Mouse (Mus musculus) heart, embryonic 14.5 days (tissue): ENCODE results near the gene Dennd1a. TPM values are rescaled to one million over a fixed set of nuclear protein-coding genes. Genes with fewer than 3 reads are reported as not detected.

Experiments
- ATAC-seq: fragments of 200-750 bp; cut with Nextera tagmentation; 2 replicates; pipeline ENCODE4 v1.8.0; 2017; ENCODE audit warnings: low read depth, moderate TSS enrichment; ENCODE audit not compliant: insufficient number of reproducible peaks, insufficient read depth, low FRiP score
- H3K27ac ChIP-seq, 2 experiments: fragments of 200-500 bp in 1 of 2; fragments of 300-500 bp in 1 of 2; sonication (generic) in 1 of 2; replicated peaks in 1 of 2; 2 replicates each; pipeline ENCODE4 v1.5.1; 2012 to 2014; ENCODE audit warnings: low read depth in 2 of 2, low read length in 2 of 2, control low read depth in 1 of 2, mild to moderate bottlenecking in 1 of 2, mixed read lengths in 1 of 2; ENCODE audit not compliant: control insufficient read depth in 1 of 2, insufficient read depth in 1 of 2
- H3K27me3 ChIP-seq: fragments of 300-500 bp; sonication (generic); 2 replicates; pipeline ENCODE4 v1.6.1; 2014; ENCODE audit warnings: mild to moderate bottlenecking, low read length, control low read depth; ENCODE audit not compliant: control insufficient read depth, insufficient read depth
- H3K36me3 ChIP-seq: fragments of 300-500 bp; sonication (generic); 2 replicates; pipeline ENCODE4 v1.6.1; 2014; ENCODE audit warnings: mild to moderate bottlenecking, control low read depth, low read length, mixed read lengths; ENCODE audit not compliant: control insufficient read depth, insufficient read depth
- H3K4me1 ChIP-seq, 2 experiments: fragments of 200-500 bp in 1 of 2; fragments of 300-500 bp in 1 of 2; sonication (generic) in 1 of 2; 2 replicates each; pipeline ENCODE4 v1.6.1; 2012 to 2014; ENCODE audit warnings: low read length in 2 of 2, control low read depth in 1 of 2, mixed read lengths in 1 of 2; ENCODE audit not compliant: control insufficient read depth in 2 of 2, insufficient read depth in 2 of 2
- H3K4me2 ChIP-seq: fragments of 300-500 bp; sonication (generic); 2 replicates; pipeline ENCODE4 v1.6.1; 2014; ENCODE audit warnings: mild to moderate bottlenecking, low read length
- H3K4me3 ChIP-seq, 2 experiments: fragments of 200-500 bp in 1 of 2; fragments of 300-500 bp in 1 of 2; sonication (generic) in 1 of 2; 2 replicates each; pipeline ENCODE4 v1.5.1; 2012 to 2014; ENCODE audit warnings: low read length in 2 of 2, mild to moderate bottlenecking in 2 of 2, control low read depth in 1 of 2, low read depth in 1 of 2, moderate library complexity in 1 of 2; ENCODE audit not compliant: control insufficient read depth in 1 of 2, insufficient read depth in 1 of 2
- H3K9ac ChIP-seq: fragments of 300-500 bp; sonication (generic); 2 replicates; pipeline ENCODE4 v1.6.1; 2014; ENCODE audit warnings: mild to moderate bottlenecking, low read length
- H3K9me3 ChIP-seq: fragments of 300-500 bp; sonication (generic); 2 replicates; pipeline ENCODE4 v1.6.1; 2016; ENCODE audit warnings: low read length, control low read depth; ENCODE audit not compliant: control insufficient read depth
- WGBS: fragments of 180-500 bp; shearing (Covaris S2); extraction: QIAGEN DNeasy Blood & Tissue Kit; methylation state at CpG from one replicate; pipeline ENCODE4 v1.1.7; 2014; 5-methylcytosine and 5-hydroxymethylcytosine counted together
- polyA plus RNA-seq: library from polyadenylated mRNA; unstranded; fragments of >200 nt; fragmentation: Nextera tagmentation; extraction: Ambion mirVana; gene quantifications from 2 replicates; pipeline ENCODE4 v1.2.1, GENCODE M21; 2014

Gene Dennd1a
- polyA plus RNA-seq, 1 experiment from 2014 or later, result 12.1 TPM

DNA sequence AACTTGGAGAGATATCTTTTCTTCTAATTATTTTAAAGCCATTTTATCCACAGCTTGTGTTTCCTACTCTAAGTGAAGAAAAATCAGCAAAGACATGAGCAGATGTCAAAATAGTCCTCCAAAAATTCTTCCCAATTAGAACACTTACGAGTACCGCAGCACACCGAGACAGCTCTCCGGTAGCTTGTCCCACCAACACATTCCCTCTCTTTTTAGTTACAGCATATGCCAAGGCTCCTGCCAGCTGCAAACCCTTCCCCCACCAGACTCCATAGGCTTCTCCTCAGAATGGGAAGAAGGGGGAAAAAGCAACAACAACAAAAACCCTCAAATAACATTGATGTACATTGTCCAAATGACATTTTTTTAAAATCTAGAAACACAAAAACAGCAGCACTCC, 322.7 kb downstream of the Dennd1a start:
- no peak overlapping the region for H3K4me3 ChIP-seq
- H3K36me3 ChIP-seq, result no peaks in the 10 kb centered on the region
- no peaks in the 10 kb centered on the region for H3K4me1 ChIP-seq
- no peaks in the 10 kb centered on the region for H3K9me3 ChIP-seq
- ATAC-seq, result no peak
- no peak overlapping the region for H3K27ac ChIP-seq
- H3K9ac ChIP-seq, result no peak overlapping the region
- no peak overlapping the region for H3K4me2 ChIP-seq
- H3K27me3 ChIP-seq, result no peaks in the 10 kb centered on the region
- WGBS, result 83% methylated on average over 4 of the region's 4 CpGs

DNA sequence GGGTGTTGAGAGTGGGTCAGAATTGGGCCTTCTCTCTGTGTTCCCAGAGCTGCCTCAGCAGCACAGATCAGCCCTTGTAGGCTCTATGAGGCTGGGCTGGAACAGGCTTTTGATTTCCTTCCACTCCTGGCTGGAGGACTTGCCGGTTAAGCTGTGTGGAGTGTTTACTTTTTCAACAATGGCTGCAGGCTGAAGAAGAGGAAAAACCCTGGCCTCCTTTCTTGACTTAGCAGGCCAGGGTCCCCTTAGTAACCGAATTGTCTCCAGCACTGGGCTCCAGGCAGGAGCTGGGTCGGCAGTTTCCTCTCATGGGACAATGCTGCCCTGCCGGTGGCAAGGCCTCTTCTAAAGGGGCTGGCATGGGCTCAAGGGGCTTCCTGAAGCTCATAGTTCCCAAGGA, 323.8 kb downstream of the Dennd1a start:
- no peaks in the 10 kb centered on the region for H3K9me3 ChIP-seq
- ATAC-seq, result no peak
- WGBS, result 54% methylated on average over 4 of the region's 4 CpGs
- H3K4me3 ChIP-seq, result no peak overlapping the region
- H3K9ac ChIP-seq, result no peak overlapping the region
- no peaks in the 10 kb centered on the region for H3K36me3 ChIP-seq
- peak overlapping the region; percentile 2 to 18; a peak in 3 of 4 replicates for H3K27ac ChIP-seq
- no peaks in the 10 kb centered on the region for H3K4me1 ChIP-seq
- no peaks in the 10 kb centered on the region for H3K27me3 ChIP-seq
- H3K4me2 ChIP-seq, result no peak overlapping the region

DNA sequence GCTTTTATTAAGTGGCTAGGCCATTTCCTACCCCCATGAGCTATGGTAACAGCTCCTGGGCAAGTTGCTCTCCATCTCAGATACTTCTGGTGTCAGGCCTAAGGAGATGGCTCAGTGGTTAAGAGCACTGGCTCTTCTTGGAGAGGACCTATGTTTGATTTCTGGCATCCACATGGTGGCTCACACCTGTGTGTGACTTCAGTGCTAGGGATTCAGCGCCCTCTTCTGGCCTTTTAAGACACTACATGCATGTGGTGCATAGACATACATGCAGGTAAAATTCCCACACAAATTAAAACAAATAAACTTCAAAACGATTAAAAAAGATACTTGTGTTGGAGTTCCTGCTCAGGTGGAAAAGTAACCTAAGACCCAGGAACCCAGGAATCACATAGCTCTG, 338.8 kb downstream of the Dennd1a start:
- no peak for ATAC-seq
- Histone ChIP-seq H3K4me1 (0 out of 4 replicates have a peak, but pooled peaks cover 0 to 3% of the 10 kb centered on the region in 2 experiments), H3K4me2 (no peak overlapping the region), H3K36me3 (no peaks in the 10 kb centered on the region), H3K4me3 (no peak overlapping the region), H3K9me3 (no peaks in the 10 kb centered on the region), H3K27ac (no peak overlapping the region), H3K9ac (no peak overlapping the region), H3K27me3 (no peaks in the 10 kb centered on the region)
- 22% methylated on average over 2 of the region's 2 CpGs for WGBS

DNA sequence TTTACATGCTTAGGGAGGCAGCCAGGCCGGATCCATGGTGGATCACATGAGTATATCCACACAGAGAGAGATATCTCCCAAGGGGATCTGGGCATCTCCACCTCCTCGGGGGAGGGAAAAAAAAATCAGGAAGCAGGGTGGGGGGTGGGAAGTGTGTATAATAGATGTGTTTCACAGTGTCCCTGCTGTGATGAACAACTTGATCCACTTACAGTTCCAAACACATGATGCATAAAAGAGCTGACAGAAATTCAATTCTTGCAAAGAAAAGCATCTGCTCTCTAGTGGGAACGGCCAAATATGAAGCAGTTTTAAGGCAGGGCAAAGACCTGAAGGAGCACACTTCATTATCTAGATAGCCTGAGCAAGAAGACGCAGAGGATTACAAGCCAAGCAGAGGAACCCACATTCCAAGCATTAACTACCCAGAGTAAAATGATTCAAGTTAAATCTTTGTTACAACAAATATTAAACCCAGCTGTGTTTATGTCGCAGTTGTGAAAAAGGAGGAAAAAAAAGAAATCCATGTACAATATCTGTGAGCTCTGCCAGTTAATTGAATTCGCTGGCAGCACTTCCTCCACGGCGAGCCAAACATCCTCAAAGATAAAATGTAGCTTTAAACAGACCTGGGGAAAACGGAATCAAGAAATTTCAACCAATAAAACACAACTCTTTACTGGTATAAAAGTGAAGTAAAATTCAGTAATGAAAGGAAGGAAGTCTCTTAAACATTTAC, 341.4 kb downstream of the Dennd1a start:
- no peak overlapping the region for H3K4me2 ChIP-seq
- 54% methylated on average over 9 of the region's 9 CpGs for WGBS
- ATAC-seq, result no peak
- no peaks in the 10 kb centered on the region for H3K36me3 ChIP-seq
- no peaks in the 10 kb centered on the region for H3K9me3 ChIP-seq
- no peaks in the 10 kb centered on the region for H3K27me3 ChIP-seq
- no peak overlapping the region for H3K4me3 ChIP-seq
- H3K4me1 ChIP-seq, result 0 out of 4 replicates have a peak, but pooled peaks cover 0 to 3% of the 10 kb centered on the region in 2 experiments
- H3K9ac ChIP-seq, result no peak overlapping the region
- no peak overlapping the region for H3K27ac ChIP-seq

DNA sequence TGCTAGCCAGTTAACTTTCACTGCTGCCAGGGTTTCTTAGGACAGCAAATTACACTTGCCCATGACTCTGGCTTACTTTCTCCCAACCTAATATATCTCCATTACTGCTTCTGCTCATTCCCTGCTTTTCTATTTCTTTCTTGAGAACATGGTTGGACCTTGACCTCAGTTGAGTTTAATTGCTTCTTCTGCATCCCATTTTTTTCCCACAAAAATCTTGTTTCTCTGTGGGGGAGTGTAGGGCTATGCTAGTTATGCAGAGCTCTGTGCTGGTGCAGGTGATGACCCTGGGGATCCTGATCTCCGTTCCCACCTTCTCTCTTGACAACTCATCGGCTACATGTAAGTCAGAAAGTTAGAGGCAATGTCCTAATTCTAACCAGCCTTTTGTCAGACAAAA, 344.3 kb downstream of the Dennd1a start:
- H3K4me1 ChIP-seq, result 0 out of 4 replicates have a peak, but pooled peaks cover 0 to 3% of the 10 kb centered on the region in 2 experiments
- H3K27ac ChIP-seq, result no peak overlapping the region
- H3K27me3 ChIP-seq, result no peaks in the 10 kb centered on the region
- no peak overlapping the region for H3K9ac ChIP-seq
- H3K36me3 ChIP-seq, result no peaks in the 10 kb centered on the region
- 78% methylated on average over 2 of the region's 2 CpGs for WGBS
- no peak for ATAC-seq
- no peak overlapping the region for H3K4me2 ChIP-seq
- H3K4me3 ChIP-seq, result no peak overlapping the region
- no peaks in the 10 kb centered on the region for H3K9me3 ChIP-seq

DNA sequence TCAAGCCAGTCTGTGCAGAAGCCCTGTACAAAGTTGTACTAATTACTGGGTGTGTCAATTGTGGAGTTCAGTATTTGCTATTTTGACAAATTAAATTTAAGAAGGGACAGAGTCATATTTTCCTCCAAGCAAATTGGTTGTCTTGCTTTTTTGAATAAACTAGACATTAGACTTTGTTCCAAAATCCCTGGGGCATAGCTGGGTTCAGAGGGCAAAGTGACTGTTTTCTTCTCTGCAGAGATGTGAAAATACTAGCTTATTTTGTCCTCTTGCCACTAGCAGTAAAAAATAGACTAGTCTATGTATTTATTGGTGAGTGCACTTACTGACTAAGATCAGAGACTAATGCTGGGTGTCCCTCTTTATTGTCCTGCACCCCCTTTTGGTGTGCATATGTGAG, 345.4 kb downstream of the Dennd1a start:
- H3K4me1 ChIP-seq, result 0 out of 4 replicates have a peak, but pooled peaks cover 0 to 3% of the 10 kb centered on the region in 2 experiments
- H3K36me3 ChIP-seq, result no peaks in the 10 kb centered on the region
- no peak for ATAC-seq
- no peak overlapping the region for H3K4me3 ChIP-seq
- H3K27ac ChIP-seq, result no peak overlapping the region
- H3K4me2 ChIP-seq, result no peak overlapping the region
- no peaks in the 10 kb centered on the region for H3K9me3 ChIP-seq
- H3K9ac ChIP-seq, result no peak overlapping the region
- H3K27me3 ChIP-seq, result no peaks in the 10 kb centered on the region

DNA sequence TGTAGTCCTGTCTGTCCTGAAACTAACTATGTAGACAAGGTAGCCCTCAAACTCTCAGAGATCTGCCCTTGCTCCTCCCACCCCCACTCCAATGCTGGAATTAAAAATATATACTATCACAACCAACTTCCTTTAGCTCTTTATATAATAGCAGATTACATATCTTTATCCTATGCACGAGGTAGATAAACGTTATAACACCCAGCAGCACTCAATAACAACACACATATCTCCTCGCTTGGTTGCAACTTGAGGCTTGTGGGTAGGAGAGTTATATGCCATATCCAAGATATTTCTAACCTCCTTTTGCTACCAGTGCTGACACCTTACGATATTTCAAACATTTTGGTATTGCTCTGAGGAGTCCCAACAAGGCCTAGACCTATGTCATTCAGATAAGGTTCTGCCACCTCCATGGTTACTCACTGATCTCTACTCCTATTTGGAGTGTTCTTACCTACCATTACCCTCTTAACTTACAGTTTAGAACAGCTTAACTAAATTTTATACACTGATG, 346.3 kb downstream of the Dennd1a start:
- Histone ChIP-seq H3K36me3 (peaks cover 6% of the 10 kb centered on the region; the same call in 1 of the 2 replicates), H3K27ac (no peak overlapping the region), H3K4me3 (no peak overlapping the region), H3K4me1 (no peaks in the 10 kb centered on the region), H3K27me3 (no peaks in the 10 kb centered on the region), H3K9ac (no peak overlapping the region), H3K4me2 (no peak overlapping the region), H3K9me3 (no peaks in the 10 kb centered on the region)
- ATAC-seq, result no peak
- 88% methylated on average over 4 of the region's 4 CpGs for WGBS
